In genomic region chr7:126695631-126696207, GRCm38 (mm10) we compare ENCODE assay signal across 8 mouse cellular contexts. TPM values are rescaled to one million over a fixed set of nuclear protein-coding genes. Genes with fewer than 3 reads are reported as not detected.
DNase-seq lines count a peak whose midpoint lies in the region; ATAC-seq and TF ChIP-seq lines count a peak whose summit lies in the region.

TSS of gene Slx1b (minus strand) at chr7:126695784.

- ATAC-seq in kidney, embryonic 14.5 days (ENCODE audit: low FRiP score, low TSS enrichment) = peak; percentile 96
- peak; percentile 94 for ATAC-seq in limb, embryonic 15.5 days (ENCODE audit: insufficient number of reproducible peaks, low FRiP score, low TSS enrichment, low read depth)

- peak within 1 kb of the TSS; percentile 96 for H3K4me3 ChIP-seq in bone marrow macrophage, adult 2 months (ENCODE audit: insufficient read depth, low read length)
- H3K4me3 ChIP-seq in embryonic fibroblast, embryonic 13.5 days (ENCODE audit: insufficient read depth, low read length) = peak within 1 kb of the TSS; percentile 86
- H3K4me3 ChIP-seq in kidney, embryonic 14.5 days (ENCODE audit: low read length) = peak within 1 kb of the TSS; percentile 73
- H3K4me3 ChIP-seq in limb, embryonic 15.5 days = peak within 1 kb of the TSS; percentile 86

- WGBS in kidney, embryonic 14.5 days = under 1% methylated on average over 40 of the region's 40 CpGs
- 0% methylated on average over 40 of the region's 40 CpGs for WGBS in limb, embryonic 15.5 days

- peak; percentile 70 for TF ChIP-seq CTCF in bone marrow macrophage, adult 2 months (IDR thresholded peaks at IDR 0.05; ENCODE audit: low read depth, low read length)
- peak; percentile 93 for TF ChIP-seq CTCF in embryonic fibroblast, embryonic 13.5 days (IDR thresholded peaks at IDR 0.05; ENCODE audit: borderline replicate concordance, insufficient read depth, low read length)

- peak; percentile 96 for DNase-seq in A20 (ENCODE audit: low read depth, low spot score)
- peak; percentile 94 to 97 for DNase-seq in heart, adult 9 months (ENCODE audit: low spot score in 2 of 2)
- DNase-seq in monocyte, adult 2 months (ENCODE audit: low read depth in 1 of 2, low spot score in 2 of 2) = peak; percentile 86 to 92
- peak; percentile 92 to 93 for DNase-seq in spleen, postnatal 36 days (ENCODE audit: low spot score in 2 of 2)

- H3K27ac ChIP-seq in bone marrow macrophage, adult 2 months (ENCODE audit: insufficient read depth, low read depth, low read length) = peak within 1 kb of the TSS; percentile 81
- peak within 1 kb of the TSS; percentile 92 for H3K27ac ChIP-seq in embryonic fibroblast, embryonic 13.5 days (ENCODE audit: insufficient read depth, low read length)
- H3K27ac ChIP-seq in kidney, embryonic 14.5 days (ENCODE audit: low read depth, low read length) = peak within 1 kb of the TSS; percentile 96
- peak within 1 kb of the TSS; percentile 98 for H3K27ac ChIP-seq in limb, embryonic 15.5 days

- peak within 1 kb of the TSS; percentile 94 for H3K4me2 ChIP-seq in kidney, embryonic 14.5 days (replicated peaks; ENCODE audit: low read depth, low read length)
- peak within 1 kb of the TSS; percentile 92 for H3K4me2 ChIP-seq in limb, embryonic 15.5 days

- no peak for TF ChIP-seq POLR2A in bone marrow macrophage, adult 2 months (IDR thresholded peaks at IDR 0.05; ENCODE audit: borderline replicate concordance, low read depth, low read length)
- TF ChIP-seq POLR2A in embryonic fibroblast, embryonic 13.5 days (IDR thresholded peaks at IDR 0.05; ENCODE audit: low read depth, low read length) = peak; percentile 60

- H3K27me3 ChIP-seq in kidney, embryonic 14.5 days (ENCODE audit: control insufficient read depth, insufficient read depth, low read length) = no peaks in the 10 kb centered on the region
- H3K27me3 ChIP-seq in limb, embryonic 15.5 days = no peaks in the 10 kb centered on the region

- peaks cover 22% of the 10 kb centered on the region for H3K36me3 ChIP-seq in kidney, embryonic 14.5 days (ENCODE audit: control insufficient read depth, insufficient read depth, low read length)
- H3K36me3 ChIP-seq in limb, embryonic 15.5 days = peaks cover 22% of the 10 kb centered on the region

- H3K9ac ChIP-seq in kidney, embryonic 14.5 days (ENCODE audit: low read depth, low read length) = peak within 1 kb of the TSS; percentile 75
- H3K9ac ChIP-seq in limb, embryonic 15.5 days = peak within 1 kb of the TSS; percentile 93

- no peaks in the 10 kb centered on the region for H3K9me3 ChIP-seq in kidney, embryonic 14.5 days (ENCODE audit: control insufficient read depth, low read length)
- no peaks in the 10 kb centered on the region for H3K9me3 ChIP-seq in limb, embryonic 15.5 days

- peaks cover 23% of the 10 kb centered on the region for H3K4me1 ChIP-seq in bone marrow macrophage, adult 2 months (ENCODE audit: control insufficient read depth, insufficient read depth, low read length)
- H3K4me1 ChIP-seq in embryonic fibroblast, embryonic 13.5 days (ENCODE audit: control insufficient read depth, insufficient read depth, low read length) = peaks cover 7% of the 10 kb centered on the region; the same call in 1 of the 2 replicates
- H3K4me1 ChIP-seq in kidney, embryonic 14.5 days (ENCODE audit: control insufficient read depth, insufficient read depth, low read length) = peaks cover 17% of the 10 kb centered on the region
- H3K4me1 ChIP-seq in limb, embryonic 15.5 days = peaks cover 26% of the 10 kb centered on the region

RNA-seq across cellular contexts. Expression of gene Slx1b, which starts in this region (rescaled TPM):
- 8.4 and 11.6 TPM in 2 replicates for polyA plus RNA-seq in bone marrow macrophage, adult 2 months (2012; ENCODE audit: insufficient read depth, insufficient read length, missing spikeins)
- 5.7 and 8.7 TPM in 2 replicates for polyA plus RNA-seq in embryonic fibroblast, embryonic 13.5 days (2011; ENCODE audit: insufficient read length, low read depth, missing spikeins)
- 7.7 and 8.1 TPM in 2 replicates for polyA plus RNA-seq in kidney, embryonic 14.5 days (2014; fragmentation: Nextera tagmentation; extraction: Ambion mirVana)
- 10.5 and 12.3 TPM in 2 replicates for polyA plus RNA-seq in limb, embryonic 15.5 days (2015; fragmentation: Nextera tagmentation; extraction: Ambion mirVana)

Comparison
In these comparisons a context has a peak if more than half of its experiments do, and no peak if none do; other contexts are left out.
1. Peak in every context shown above with its lines: DNase-seq, ATAC-seq, H3K4me3 ChIP-seq and H3K27ac ChIP-seq.